Mouse (Mus musculus) ES-Bruce4 (cell line): Measurements from ENCODE around the gene Sept9. TPM values are rescaled to one million over a fixed set of nuclear protein-coding genes. Genes with fewer than 3 reads are reported as not detected.

ENCODE experiments used
- H3K27ac ChIP-seq: 2 replicates; pipeline ENCODE4 v1.5.1; 2012; ENCODE audit warnings: low read length, inconsistent platforms; ENCODE audit not compliant: insufficient read depth
- H3K27me3 ChIP-seq: 2 replicates; pipeline ENCODE4 v1.6.1; 2012; ENCODE audit warnings: mild to moderate bottlenecking, low read length, inconsistent platforms; ENCODE audit not compliant: control insufficient read depth, poor library complexity, insufficient read depth, severe bottlenecking
- H3K36me3 ChIP-seq: 2 replicates; pipeline ENCODE4 v1.6.1; 2012; ENCODE audit warnings: inconsistent platforms, mild to moderate bottlenecking, low read length, moderate library complexity; ENCODE audit not compliant: control insufficient read depth, poor library complexity, insufficient read depth, severe bottlenecking
- H3K4me1 ChIP-seq: one replicate; pipeline ENCODE4 v1.8.1; 2011; ENCODE audit warnings: low read length; ENCODE audit not compliant: control insufficient read depth, insufficient read depth
- H3K4me3 ChIP-seq: 2 replicates; pipeline ENCODE4 v1.5.1; 2011; ENCODE audit warnings: low read depth, mild to moderate bottlenecking, low read length
- H3K9ac ChIP-seq: 2 replicates; pipeline ENCODE4 v1.6.1; 2012; ENCODE audit warnings: low read depth, mild to moderate bottlenecking, inconsistent platforms; ENCODE audit not compliant: poor library complexity, severe bottlenecking
- H3K9me3 ChIP-seq: replicated peaks from 2 replicates; pipeline ENCODE4 v1.6.1; 2012; ENCODE audit warnings: mild to moderate bottlenecking, low read length, inconsistent platforms; ENCODE audit not compliant: control insufficient read depth, poor library complexity, insufficient read depth, severe bottlenecking
- CTCF ChIP-seq: IDR thresholded peaks from one replicate; pipeline ENCODE4 v1.8.1; 2011; ENCODE audit warnings: low read depth, low read length
- EP300 ChIP-seq: IDR thresholded peaks from 2 replicates; pipeline ENCODE4 v1.6.1; 2011; ENCODE audit warnings: low read depth, low read length; ENCODE audit not compliant: insufficient read depth
- POLR2A ChIP-seq: IDR thresholded peaks from one replicate; pipeline ENCODE4 v1.8.1; 2011; ENCODE audit warnings: low read length; ENCODE audit not compliant: insufficient read depth
- polyA plus RNA-seq: library from polyadenylated mRNA; stranded (reverse); fragments of >200 nt; gene quantifications from 2 replicates; pipeline ENCODE4 v1.2.4, GENCODE M21; 2011; ENCODE audit warnings: low read depth; ENCODE audit not compliant: missing spikeins, insufficient read depth, insufficient read length

The Sept9 gene
- polyA plus RNA-seq, 1 experiment = 123 TPM

DNA sequence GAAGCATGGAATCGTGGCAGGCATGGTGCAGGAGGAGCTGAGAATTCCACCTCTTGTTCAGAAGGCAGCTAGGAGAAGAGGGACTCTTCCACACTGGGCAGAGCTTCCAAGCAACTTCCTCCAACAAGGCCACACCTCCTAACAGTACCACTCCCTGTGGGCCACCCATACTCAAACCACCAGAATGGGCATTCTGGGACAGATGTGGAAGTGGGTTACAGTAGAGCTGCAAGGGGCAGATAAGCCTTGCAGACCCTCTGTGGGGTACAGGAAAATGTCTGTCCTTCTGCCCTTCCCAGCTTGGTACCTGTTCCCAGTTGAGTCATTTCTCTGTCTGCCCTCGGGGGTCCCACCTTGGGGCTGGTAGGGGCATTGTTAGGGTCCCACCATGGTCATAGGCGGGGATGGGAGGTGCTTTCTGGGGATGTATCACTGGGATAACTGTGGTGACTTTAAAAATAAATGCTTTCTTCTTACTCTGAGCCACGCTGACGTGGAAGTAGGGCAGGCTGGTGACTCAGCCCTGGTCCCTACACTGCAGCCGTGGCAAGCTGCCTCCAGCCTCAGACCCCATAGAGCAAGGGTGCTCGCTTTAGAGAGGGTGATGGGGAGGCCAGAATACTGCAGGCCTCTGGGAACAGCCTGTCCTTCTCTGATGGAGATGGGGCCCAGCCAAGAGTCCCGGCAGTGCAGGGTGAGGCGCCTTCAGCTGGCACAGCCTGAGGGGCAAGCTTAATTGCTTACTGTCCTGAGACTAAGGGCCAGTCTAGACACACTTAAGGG lies 59.9 kb downstream of the Sept9 start:
- no peak overlapping the region for H3K4me3 ChIP-seq
- TF ChIP-seq EP300 = no peak
- no peak for TF ChIP-seq CTCF
- TF ChIP-seq POLR2A = no peak
- no peak overlapping the region for H3K9ac ChIP-seq
- no peak overlapping the region for H3K27ac ChIP-seq
- H3K27me3 ChIP-seq = no peaks in the 10 kb centered on the region
- H3K4me1 ChIP-seq = peaks cover 9% of the 10 kb centered on the region
- no peaks in the 10 kb centered on the region for H3K9me3 ChIP-seq
- H3K36me3 ChIP-seq = no peaks in the 10 kb centered on the region

DNA sequence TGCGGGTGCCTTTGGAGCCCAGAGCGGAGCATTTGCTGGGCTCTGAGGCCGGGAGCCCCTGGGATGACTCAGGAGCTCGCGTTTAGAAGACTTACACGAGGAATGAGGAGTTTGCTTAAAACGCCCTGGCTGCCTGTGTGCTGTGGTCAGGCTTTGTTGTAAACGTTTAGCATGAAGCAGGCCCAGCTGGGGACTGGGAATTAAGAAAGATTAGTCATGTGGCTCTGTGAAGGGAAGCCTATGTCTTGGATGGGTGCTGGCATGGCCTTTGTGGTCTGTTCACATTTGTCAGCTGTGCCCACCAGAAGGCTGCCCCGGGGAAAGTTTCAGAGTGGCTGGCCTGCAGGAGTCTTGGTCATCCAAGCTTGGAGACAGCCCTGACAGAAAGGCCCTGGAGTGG lies 61.2 kb downstream of the Sept9 start:
- Histone ChIP-seq H3K27ac (no peak overlapping the region), H3K36me3 (no peaks in the 10 kb centered on the region), H3K9me3 (no peaks in the 10 kb centered on the region), H3K9ac (no peak overlapping the region), H3K4me1 (peaks cover 12% of the 10 kb centered on the region), H3K27me3 (no peaks in the 10 kb centered on the region), H3K4me3 (no peak overlapping the region)
- TF ChIP-seq CTCF = no peak
- TF ChIP-seq EP300 = no peak
- no peak for TF ChIP-seq POLR2A

DNA sequence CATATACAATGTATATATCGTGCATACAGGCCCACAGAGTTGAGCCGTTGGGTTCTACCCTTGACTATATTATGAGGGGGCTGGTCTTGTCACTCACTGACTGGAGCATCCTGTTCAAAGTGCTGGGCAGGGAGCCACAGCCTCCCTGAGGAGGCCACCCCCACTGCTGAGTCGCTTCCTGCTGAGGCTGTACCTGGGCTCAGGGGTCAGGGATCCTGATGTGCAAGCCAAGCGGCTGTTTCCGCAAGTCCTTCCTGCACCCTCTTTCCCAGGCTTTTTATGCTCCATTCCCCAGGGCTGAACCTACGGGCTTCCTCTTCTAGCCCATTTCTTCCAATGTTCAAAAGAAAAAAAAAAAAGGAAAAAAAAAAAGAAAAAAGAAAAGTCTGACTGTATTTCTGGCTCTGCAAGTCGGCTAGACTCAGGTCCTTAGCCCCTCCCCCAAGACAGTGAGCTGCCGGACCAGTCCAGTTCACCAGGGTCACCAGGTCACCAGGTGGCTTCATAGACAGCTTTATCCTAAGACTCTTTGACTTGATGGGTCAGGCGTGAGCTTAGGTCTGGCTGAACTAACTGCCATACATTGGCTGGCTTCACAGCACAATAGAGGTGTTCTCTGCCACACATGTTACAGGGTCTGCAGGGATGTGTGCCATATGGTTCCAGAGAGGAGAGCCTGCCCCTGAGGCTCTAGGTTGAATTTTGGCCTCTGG lies 63.8 kb downstream of the Sept9 start:
- TF ChIP-seq EP300 = no peak
- TF ChIP-seq CTCF = no peak
- no peak for TF ChIP-seq POLR2A
- no peaks in the 10 kb centered on the region for H3K36me3 ChIP-seq
- no peak overlapping the region for H3K4me3 ChIP-seq
- no peak overlapping the region for H3K9ac ChIP-seq
- no peak overlapping the region for H3K27ac ChIP-seq
- H3K4me1 ChIP-seq = peaks cover 12% of the 10 kb centered on the region
- no peaks in the 10 kb centered on the region for H3K27me3 ChIP-seq
- H3K9me3 ChIP-seq = no peaks in the 10 kb centered on the region

DNA sequence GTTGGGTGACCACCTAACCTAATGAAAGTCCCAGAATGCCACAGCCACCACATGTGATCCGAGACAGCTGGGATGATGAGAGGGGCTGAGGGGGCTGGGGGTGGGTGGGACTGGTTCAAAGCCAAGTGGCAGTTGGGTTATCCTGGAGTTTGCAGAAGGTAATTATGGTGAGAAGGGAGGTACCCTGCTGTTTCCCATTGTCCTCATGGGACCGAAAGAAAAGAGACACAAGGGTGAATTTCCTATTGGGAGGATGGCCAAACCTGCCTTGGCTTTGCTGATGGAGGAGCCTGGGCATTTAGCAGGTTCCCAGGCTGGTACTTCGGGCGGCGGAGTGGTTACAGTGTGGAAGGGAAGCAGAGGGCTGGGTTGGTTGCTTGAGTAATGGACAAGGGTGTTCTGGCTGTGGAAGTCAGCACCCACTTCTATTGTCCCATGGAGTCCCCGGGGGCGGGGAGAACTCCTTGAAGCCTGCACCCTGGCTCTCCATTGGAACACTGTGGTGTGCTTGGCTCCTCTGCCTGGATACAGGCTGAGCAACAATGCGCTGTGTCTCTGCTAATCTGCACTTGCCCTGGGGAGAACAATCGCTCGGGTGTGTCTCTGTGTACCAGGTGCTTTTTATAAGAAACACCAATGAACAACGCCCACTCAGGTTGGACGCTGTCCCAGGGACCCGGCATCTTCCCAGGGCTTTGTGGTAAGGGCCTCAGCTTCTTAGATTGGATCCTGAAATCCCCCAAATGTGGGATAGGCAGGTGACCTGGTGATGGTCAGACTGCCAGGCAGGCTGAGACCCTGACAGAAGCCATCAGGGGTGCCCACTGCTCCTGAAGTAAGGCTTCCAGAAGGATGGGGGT lies 64.9 kb downstream of the Sept9 start:
- no peak overlapping the region for H3K4me3 ChIP-seq
- no peaks in the 10 kb centered on the region for H3K9me3 ChIP-seq
- no peak overlapping the region for H3K27ac ChIP-seq
- TF ChIP-seq CTCF (no peak), EP300 (no peak), POLR2A (no peak)
- no peaks in the 10 kb centered on the region for H3K27me3 ChIP-seq
- H3K36me3 ChIP-seq = no peaks in the 10 kb centered on the region
- no peak overlapping the region for H3K9ac ChIP-seq
- H3K4me1 ChIP-seq = peaks cover 14% of the 10 kb centered on the region

DNA sequence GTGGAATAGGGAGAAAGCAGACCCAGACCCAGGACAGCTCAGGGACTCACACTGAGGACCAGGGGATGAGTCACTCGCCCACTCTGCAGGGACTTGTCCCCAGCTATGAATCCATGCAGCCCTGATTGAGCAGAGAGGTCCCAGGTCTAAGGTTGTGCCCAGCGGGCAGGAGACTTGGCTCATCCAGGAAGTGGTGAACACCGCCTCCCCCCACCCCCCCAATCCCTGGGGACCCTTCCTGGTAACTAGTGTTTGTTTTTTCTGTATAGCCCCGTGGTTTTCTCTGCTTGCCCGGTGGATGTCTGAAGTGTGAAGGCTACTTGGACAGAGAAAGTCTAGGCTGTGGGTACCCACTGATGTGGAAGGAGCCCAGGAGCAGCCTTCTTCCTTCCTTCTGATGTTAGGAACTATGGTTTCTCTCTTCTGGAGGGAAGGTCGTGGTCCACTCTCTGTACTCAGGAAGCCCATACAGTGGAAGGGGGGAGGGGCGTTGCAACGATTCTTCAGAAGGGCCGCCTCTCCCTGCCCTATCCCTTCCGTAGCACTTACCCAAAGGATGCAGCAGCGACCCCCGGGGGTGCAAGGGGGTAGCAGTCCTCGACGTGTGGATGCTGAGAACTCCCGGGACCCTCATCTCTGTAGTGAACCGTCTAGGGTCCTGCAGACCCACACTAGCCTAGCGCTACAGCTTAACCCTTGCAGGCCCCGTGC lies 66.0 kb downstream of the Sept9 start:
- Histone ChIP-seq H3K4me1 (peaks cover 14% of the 10 kb centered on the region), H3K36me3 (no peaks in the 10 kb centered on the region)
- TF ChIP-seq EP300 = no peak
- TF ChIP-seq CTCF = peak; percentile 42
- no peak for TF ChIP-seq POLR2A

More for the DNA sequence above, 66.0 kb downstream of the Sept9 start:
- no peak overlapping the region for H3K27ac ChIP-seq
- no peaks in the 10 kb centered on the region for H3K27me3 ChIP-seq
- H3K4me3 ChIP-seq = peak overlapping the region; percentile 56
- peak overlapping the region; percentile 71 for H3K9ac ChIP-seq
- no peaks in the 10 kb centered on the region for H3K9me3 ChIP-seq
